Mouse (Mus musculus) layer of hippocampus, adult 2 months (tissue): ENCODE measurements at regions not wholly inside any gene's neighbourhood (a gene's known extent, or its start where the extent isn't known, plus 50 kb on each side); places are given as distances from the start of the nearest gene placed in this dataset.

ENCODE experiments used
- DNase-seq, 2 experiments: peaks; one replicate each; pipeline ENCODE4 v3.0.0; 2022; ENCODE audit warnings: low spot score in 2 of 2
- H3K27ac ChIP-seq: fragments of 200-600 bp; 2 replicates; pipeline ENCODE4 v1.8.1; 2022
- H3K4me3 ChIP-seq: fragments of 200-600 bp; 2 replicates; pipeline ENCODE4 v1.8.1; 2022; ENCODE audit warnings: mild to moderate bottlenecking
- CTCF ChIP-seq: fragments of 200-600 bp; conservative IDR thresholded peaks from 2 replicates; pipeline ENCODE4 v1.8.1; 2022; ENCODE audit warnings: antibody characterized with exemption, mild to moderate bottlenecking, moderate library complexity

GRCm38 (mm10) chr2:46525223-46525622 is 1408.0 kb upstream of the Zeb2 start:
- DNase-seq: no peak
- Histone ChIP-seq H3K27ac (no peak overlapping the region), H3K4me3 (no peak overlapping the region)
- no peak for TF ChIP-seq CTCF

DNA sequence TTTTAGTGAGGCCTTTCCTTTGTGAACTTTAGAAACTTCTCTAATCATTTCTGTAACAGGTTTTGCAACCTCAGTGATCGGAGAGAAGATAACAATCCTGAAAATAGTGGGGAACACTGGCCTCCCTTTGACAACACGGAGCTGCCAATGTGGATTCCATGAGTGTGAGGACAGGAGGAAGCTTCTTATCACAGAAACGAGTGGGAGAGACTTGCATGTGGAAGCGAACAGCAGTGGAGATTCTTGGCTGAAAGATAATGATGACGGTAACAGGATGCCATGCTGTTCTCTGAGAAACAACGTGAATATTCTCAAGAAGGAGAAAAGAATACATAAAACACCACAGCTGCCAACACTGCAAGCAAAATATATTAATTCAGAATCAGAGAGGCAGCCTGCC is 1407.4 kb upstream of the Zeb2 start:
- no peak for TF ChIP-seq CTCF
- Histone ChIP-seq H3K4me3 (no peak overlapping the region), H3K27ac (no peak overlapping the region)
- peak in 1 of 2 experiments; percentile 23 for DNase-seq

DNA sequence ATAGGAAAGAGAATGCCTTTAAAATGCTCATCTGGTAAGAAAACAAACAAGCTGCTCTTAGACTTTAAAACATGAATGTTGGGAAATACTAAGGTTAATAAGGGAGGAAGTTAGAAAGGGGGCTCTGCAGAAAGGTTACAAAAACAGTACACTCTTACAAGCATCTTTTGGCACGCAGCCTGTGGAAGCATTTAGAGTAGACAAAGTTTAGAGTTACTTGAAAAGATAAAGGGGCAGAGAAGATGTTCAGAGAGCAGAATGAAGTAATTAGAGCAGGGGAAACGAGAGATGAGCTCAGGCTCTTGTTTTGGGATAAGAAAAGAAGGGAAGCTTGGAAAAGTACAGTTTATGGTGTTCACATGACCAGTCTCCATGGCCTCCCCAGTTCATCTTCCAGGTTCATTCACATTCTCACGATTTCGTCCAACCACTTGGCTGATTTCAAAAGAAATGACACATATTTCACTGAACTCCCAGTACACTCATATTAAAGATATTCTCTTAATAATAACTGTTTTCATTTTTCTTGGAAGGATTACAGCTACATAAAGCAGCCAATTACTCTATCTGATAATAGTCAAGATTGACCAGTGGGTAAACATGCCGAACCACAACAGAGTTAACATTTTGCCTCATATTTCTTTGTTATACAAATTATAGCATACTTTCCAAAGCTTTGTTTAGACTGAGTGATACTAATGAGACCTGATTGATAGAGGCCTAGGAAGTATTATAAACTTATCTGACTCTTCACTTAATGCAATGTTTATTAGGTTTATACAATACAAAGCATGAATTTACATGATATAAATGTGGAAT is 1404.2 kb upstream of the Zeb2 start:
- no peak overlapping the region for H3K27ac ChIP-seq
- no peak for DNase-seq
- H3K4me3 ChIP-seq: no peak overlapping the region
- no peak for TF ChIP-seq CTCF

DNA sequence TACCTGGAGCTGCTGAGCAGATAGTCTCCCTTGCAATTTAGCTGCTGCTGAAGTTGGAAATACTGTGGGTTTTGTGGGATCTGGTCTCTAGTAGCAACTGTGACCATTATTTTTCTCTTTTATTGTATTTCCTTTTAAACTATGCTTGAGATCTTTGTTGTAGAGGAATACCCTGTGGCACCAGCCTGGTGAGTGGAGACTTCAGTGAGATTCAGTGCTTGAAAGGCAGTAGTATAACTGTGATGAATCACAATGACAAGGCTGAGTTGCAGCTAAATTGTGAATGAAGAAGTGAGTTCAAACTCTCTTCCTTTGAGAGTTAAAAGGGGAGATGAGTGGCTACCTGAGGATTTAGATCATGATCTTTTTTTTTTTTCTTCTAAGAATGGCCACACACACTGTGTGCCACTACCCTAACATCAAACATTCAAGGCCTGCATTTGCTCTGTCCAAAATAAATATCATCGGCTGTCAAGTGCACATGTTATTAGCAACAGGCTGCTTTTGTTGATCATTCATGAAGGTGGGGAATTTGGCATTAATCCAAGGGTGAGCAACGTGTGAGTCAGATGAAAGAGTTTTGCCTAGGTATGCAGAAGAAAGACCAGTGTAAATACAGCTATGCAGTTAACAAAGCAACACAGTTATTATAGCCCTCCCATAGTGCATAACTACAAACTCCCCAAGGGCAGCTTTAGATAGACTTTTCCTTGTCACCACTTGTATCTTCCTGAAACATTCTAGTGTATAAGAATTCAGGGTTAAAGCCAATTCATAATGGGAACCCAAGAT is 1395.2 kb upstream of the Zeb2 start:
- H3K27ac ChIP-seq: no peak overlapping the region

GRCm38 (mm10) chr2:46506951-46507350 is 1389.8 kb upstream of the Zeb2 start:
- DNase-seq: no peak

More for the DNA sequence above, 1395.2 kb upstream of the Zeb2 start:
- H3K4me3 ChIP-seq: no peak overlapping the region
- no peak for TF ChIP-seq CTCF
- DNase-seq: no peak

GRCm38 (mm10) chr2:46503074-46503473 is 1385.9 kb upstream of the Zeb2 start:
- H3K27ac ChIP-seq: no peak overlapping the region
- DNase-seq: no peak
- no peak overlapping the region for H3K4me3 ChIP-seq
- no peak for TF ChIP-seq CTCF

More at GRCm38 (mm10) chr2:46506951-46507350, 1389.8 kb upstream of the Zeb2 start:
- Histone ChIP-seq H3K4me3 (no peak overlapping the region), H3K27ac (no peak overlapping the region)
- TF ChIP-seq CTCF: no peak

DNA sequence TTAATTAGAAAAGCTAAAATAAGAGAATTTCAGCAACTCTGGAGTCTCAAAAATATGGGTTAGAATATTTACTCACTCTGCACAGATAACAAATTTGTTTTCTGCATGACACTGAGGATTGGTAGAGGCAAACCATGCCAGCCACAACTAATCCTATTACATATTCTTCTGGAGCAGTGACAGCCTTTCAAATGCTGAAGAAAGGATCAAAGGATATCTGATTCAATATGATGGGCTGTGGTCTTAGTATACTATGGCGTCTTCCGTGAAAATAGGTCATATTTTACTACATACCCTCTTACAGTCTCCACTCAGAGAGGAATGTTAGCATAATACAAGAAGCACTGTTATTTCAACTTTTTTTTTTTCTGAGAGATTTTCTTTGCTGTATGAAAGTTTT is 1375.1 kb upstream of the Zeb2 start:
- TF ChIP-seq CTCF: no peak
- Histone ChIP-seq H3K27ac (no peak overlapping the region), H3K4me3 (no peak overlapping the region)
- DNase-seq: no peak

DNA sequence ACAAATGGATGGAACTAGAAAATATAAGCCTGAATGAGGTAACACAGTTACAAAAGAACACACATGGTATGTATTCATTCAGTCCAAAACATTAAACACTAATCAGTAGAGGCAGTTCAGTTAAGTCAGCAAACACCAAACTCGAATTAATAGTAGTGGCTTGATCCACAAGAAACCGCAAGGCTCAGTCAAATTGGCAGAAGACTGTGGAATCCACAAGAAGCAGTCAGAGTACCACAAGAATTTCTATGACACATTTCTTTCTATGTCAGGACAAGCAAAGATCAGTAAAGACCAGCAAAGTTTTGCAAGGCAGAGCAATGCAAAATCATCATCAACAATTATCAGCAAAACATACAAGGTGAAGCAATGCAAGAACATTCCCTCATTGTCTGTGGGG is 1373.9 kb upstream of the Zeb2 start:
- Histone ChIP-seq H3K27ac (no peak overlapping the region), H3K4me3 (no peak overlapping the region)
- DNase-seq: no peak
- no peak for TF ChIP-seq CTCF

DNA sequence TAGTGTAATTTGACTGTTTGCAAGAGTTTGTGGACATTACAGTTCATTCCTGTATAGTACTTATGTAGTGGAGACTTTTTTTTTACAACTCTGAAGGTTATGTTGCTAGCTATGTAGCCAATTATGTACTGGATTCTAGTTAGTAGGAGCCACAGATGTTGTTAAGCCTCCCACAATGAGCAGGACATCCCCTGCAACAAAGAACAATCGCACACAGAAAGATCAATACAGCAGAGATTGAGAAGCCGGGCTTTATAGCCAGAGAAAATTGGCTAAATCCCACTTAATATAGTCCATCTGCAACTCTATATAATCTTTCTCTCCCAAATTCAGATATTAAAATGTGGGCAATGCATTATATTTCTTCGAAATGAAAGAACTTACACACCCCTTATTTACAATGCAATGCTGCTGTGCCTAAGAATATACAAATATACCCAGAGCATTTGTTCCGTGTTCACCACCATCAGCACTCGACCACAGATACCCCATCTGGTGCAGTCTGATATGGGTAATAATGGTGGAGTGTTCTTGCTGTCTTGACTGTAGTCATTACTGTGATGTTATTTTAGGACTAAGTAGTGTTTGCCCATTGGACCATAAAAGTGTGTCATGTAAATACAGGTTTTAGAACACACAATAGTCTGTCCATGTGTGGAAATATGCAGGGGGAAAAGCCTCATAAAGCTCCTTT is 1351.9 kb upstream of the Zeb2 start:
- no peak for TF ChIP-seq CTCF
- no peak for DNase-seq
- H3K27ac ChIP-seq: no peak overlapping the region
- no peak overlapping the region for H3K4me3 ChIP-seq

GRCm38 (mm10) chr2:46465389-46465788 is 1348.2 kb upstream of the Zeb2 start:
- Histone ChIP-seq H3K4me3 (no peak overlapping the region), H3K27ac (no peak overlapping the region)
- no peak for DNase-seq
- TF ChIP-seq CTCF: no peak

- TF ChIP-seq CTCF: no peak
- Histone ChIP-seq H3K27ac (no peak overlapping the region), H3K4me3 (no peak overlapping the region)
- DNase-seq: no peak
Observed at GRCm38 (mm10) chr2:46464913-46465312, 1347.7 kb upstream of the Zeb2 start.

DNA sequence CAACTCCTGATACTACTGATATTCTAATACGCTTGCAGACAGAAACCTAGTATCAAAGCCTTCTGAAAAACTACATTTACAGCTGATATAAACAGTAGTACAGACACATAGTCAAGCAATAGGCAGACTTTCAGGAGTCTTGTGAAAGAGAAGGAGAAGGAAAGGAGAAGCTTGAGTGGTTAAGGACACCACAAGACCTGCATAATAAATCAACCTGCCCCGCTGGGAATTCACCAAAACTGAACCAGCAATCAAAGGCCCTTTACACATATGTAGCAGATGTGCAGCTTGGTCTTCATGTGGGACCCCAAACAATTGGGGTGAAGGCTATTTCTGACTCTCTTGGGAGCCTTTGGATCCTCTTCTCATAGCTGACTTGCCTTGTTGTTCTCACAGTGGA is 1345.5 kb upstream of the Zeb2 start:
- no peak for DNase-seq
- no peak for TF ChIP-seq CTCF
- H3K27ac ChIP-seq: no peak overlapping the region
- H3K4me3 ChIP-seq: no peak overlapping the region

GRCm38 (mm10) chr2:46450698-46451097 is 1333.5 kb upstream of the Zeb2 start:
- H3K27ac ChIP-seq: no peak overlapping the region
- DNase-seq: no peak
- no peak for TF ChIP-seq CTCF

More at GRCm38 (mm10) chr2:46450698-46451097, 1333.5 kb upstream of the Zeb2 start:
- H3K4me3 ChIP-seq: no peak overlapping the region
